Mouse (Mus musculus): ENCODE data around the gene 2010111I01Rik.

DNA sequence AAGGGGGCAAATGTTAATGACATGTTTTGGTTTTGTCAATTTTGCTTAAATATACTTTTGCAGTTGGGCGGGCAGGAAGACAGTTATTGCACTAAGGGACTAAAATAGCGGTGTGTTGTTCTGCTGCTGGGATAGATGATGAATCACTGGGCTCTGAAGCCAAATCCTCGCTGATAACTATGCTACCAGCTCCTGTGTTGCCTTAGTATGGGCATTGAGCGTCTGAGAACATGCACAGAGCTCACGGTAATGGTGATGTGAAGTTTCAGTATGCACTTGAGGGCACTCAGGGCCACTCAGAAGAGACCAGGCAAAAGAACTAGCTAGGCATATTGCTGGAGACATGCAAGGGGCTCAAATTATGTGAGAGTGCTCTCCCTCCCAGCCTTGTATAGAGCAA, 276.1 kb downstream of the 2010111I01Rik start:
- TF ChIP-seq USF1 (IDR thresholded peaks at IDR 0.05; ENCODE audit: low read depth, low read length) = no peak
- TF ChIP-seq CTCF (IDR thresholded peaks at IDR 0.05 in 2 of 3, conservative IDR thresholded peaks at IDR 0.05 in 1 of 3; ENCODE audit: control insufficient read depth in 1 of 3, insufficient read depth in 1 of 3, low read depth in 2 of 3, low read length in 3 of 3, poor library complexity in 1 of 3, severe bottlenecking in 1 of 3) = no peak
- TF ChIP-seq GATA1 (IDR thresholded peaks at IDR 0.05; ENCODE audit: low read depth, low read length) = no peak; the same call in 1 of the 2 replicates
- no peak for TF ChIP-seq ZC3H11A (IDR thresholded peaks at IDR 0.05; ENCODE audit: low read depth, low read length)
- no peak for TF ChIP-seq POLR2A (IDR thresholded peaks at IDR 0.05; ENCODE audit: control insufficient read depth in 1 of 2, insufficient read depth in 1 of 2, low read depth in 1 of 2, low read length in 2 of 2, poor library complexity in 1 of 2)
- TF ChIP-seq NRF1 (IDR thresholded peaks at IDR 0.05; ENCODE audit: insufficient read depth, low read depth, low read length, poor library complexity, severe bottlenecking) = no peak
- TF ChIP-seq TBP (IDR thresholded peaks at IDR 0.05; ENCODE audit: low read depth, low read length) = no peak
- no peak for TF ChIP-seq MAZ (IDR thresholded peaks at IDR 0.05; ENCODE audit: low read depth, low read length)

Data from MEL (cell line).